Mouse (Mus musculus) heart, embryonic 16.5 days (tissue): ENCODE measurements around the gene Gm13278. TPM values are rescaled to one million over a fixed set of nuclear protein-coding genes. Genes with fewer than 3 reads are reported as not detected.
A peak's percentile ranks its signal among the peaks of the same experiment; 100 is the strongest.
"Not testable (repeated sequence)": the region's sequence is repeated elsewhere in the genome, so short reads cannot be mapped to it uniquely, and the experiment has no call there.

ENCODE experiments used
- ATAC-seq: fragments of 200-750 bp; cut with Nextera tagmentation; replicated peaks from 2 replicates; pipeline ENCODE4 v1.8.0; 2017; ENCODE audit warnings: moderate number of reproducible peaks; ENCODE audit not compliant: insufficient read depth, low FRiP score; ENCODE audit errors: extremely low read depth
- H3K27ac ChIP-seq: fragments of 300-500 bp; sonication (generic); 2 replicates; pipeline ENCODE4 v1.5.1; 2014; ENCODE audit warnings: mild to moderate bottlenecking, low read length, control low read depth, moderate library complexity
- H3K27me3 ChIP-seq: fragments of 300-500 bp; sonication (generic); 2 replicates; pipeline ENCODE4 v1.6.1; 2014; ENCODE audit warnings: low read length, mixed read lengths; ENCODE audit not compliant: control insufficient read depth, insufficient read depth
- H3K36me3 ChIP-seq: fragments of 300-500 bp; sonication (generic); 2 replicates; pipeline ENCODE4 v1.6.1; 2014; ENCODE audit not compliant: control insufficient read depth, insufficient read depth
- H3K4me1 ChIP-seq: fragments of 300-500 bp; sonication (generic); 2 replicates; pipeline ENCODE4 v1.6.1; 2014; ENCODE audit warnings: low read length, mixed read lengths; ENCODE audit not compliant: control insufficient read depth, insufficient read depth
- H3K4me2 ChIP-seq: fragments of 300-500 bp; sonication (generic); 2 replicates; pipeline ENCODE4 v1.6.1; 2014; ENCODE audit warnings: low read depth, mild to moderate bottlenecking, control low read depth, low read length
- H3K4me3 ChIP-seq: fragments of 300-500 bp; sonication (generic); 2 replicates; pipeline ENCODE4 v1.5.1; 2014; ENCODE audit warnings: mild to moderate bottlenecking, control low read depth, low read length
- H3K9ac ChIP-seq: fragments of 300-500 bp; sonication (generic); 2 replicates; pipeline ENCODE4 v1.6.1; 2014; ENCODE audit warnings: low read length, control low read depth
- H3K9me3 ChIP-seq: fragments of 300-500 bp; sonication (generic); replicated peaks from 2 replicates; pipeline ENCODE4 v1.6.1; 2016; ENCODE audit warnings: low read length; ENCODE audit not compliant: control insufficient read depth
- WGBS: fragments of 180-500 bp; shearing (Covaris S2); extraction: QIAGEN DNeasy Blood & Tissue Kit; methylation state at CpG from one replicate; pipeline ENCODE4 v1.1.7; 2014; 5-methylcytosine and 5-hydroxymethylcytosine counted together
- polyA plus RNA-seq: library from polyadenylated mRNA; unstranded; fragments of >200 nt; fragmentation: Nextera tagmentation; extraction: Ambion mirVana; gene quantifications from 2 replicates; pipeline ENCODE4 v1.2.1, GENCODE M21; 2015

Gene Gm13278
- polyA plus RNA-seq, 1 experiment from 2014 or later, result not detected

DNA sequence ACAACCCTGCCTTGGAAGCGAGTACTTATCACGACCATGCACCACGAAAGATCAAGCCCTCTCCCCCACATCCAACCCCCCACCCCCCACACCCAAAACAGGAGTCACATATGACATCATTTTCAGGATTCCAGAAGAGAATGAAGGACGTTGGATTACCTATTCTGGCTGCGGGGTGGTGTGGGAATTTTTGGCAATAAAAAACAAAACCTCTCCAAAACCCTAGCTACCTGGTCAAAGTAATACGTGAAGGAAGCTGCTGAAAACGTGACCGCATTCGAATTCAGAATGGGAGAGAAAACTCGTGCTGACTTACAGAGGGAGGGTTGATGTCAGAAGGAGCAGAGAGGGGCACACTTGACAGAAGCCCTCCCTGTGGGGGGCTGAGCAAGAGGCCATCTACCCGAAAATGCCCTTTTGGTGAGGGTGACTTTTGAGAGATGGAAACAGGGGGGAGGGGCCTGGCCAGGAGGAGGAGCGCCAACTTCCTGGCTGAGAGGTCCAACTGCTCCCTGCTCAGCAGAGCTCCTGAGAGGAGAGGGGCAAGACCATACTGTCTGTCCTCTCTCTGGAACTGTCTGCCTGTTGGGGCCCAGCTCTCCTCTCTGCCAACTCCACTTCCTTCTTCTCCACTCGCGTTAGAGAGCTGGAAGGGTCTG, 31.6 kb upstream of the Gm13278 start, which contains the start of gene Gm13283:
Gm13283 (plus strand) TSS at position 510 of the 659 bp plus-strand sequence.
- Histone ChIP-seq H3K27ac (peak within 1 kb of the TSS; percentile 68), H3K4me2 (peak within 1 kb of the TSS; percentile 49), H3K4me3 (peak within 1 kb of the TSS; percentile 40)
- H3K27me3 ChIP-seq, H3K36me3 ChIP-seq, H3K9me3 ChIP-seq, ATAC-seq, H3K4me1 ChIP-seq, H3K9ac ChIP-seq: not testable (repeated sequence)
- WGBS, result 14% methylated on average over 8 of the region's 14 CpGs

DNA sequence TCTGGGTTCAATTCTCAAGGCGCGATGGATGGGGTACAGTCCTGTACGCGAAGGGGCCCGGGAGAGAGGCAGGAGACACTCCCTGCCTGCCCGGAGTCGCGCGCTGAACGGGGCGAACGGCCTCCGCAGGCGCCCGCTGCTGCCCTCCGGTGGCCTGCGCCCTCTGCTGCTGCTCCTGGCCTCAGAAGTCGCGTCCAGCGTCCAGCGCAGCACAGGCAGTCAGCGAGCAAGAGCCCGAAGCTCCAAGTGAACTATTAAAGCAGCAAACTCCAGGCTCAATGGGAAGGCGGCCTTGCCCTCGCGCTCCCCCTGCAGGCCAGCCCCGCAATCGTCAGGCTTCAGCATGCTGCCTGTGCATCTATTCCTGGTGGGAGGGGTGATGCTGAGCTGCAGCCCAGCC, 30.9 kb upstream of the Gm13278 start:
- Histone ChIP-seq H3K4me3 (peak overlapping the region; percentile 40), H3K27ac (peak overlapping the region; percentile 68)
- under 1% methylated on average over 21 of the region's 28 CpGs for WGBS

DNA sequence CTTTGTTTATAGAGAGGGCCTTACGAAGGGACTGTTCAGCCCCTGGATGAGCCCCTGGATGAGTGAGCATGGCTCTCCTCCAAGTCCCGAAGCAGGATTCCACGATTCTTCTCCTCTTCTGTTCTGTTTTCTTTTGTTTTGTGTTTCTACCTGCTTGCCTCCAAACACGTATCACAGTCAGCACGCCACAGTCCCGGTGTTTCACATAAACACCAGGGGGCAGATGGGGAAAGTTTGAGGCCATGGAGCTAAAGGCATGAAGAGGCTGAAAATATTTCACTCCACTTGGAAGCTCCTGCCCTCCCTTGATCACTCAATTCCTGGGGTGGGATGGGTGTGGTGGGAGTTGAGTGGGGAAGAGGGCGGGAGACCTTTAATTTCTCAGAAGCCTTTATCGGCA, 29.6 kb upstream of the Gm13278 start:
- not testable (repeated sequence) for H3K27me3 ChIP-seq, H3K4me2 ChIP-seq, H3K4me3 ChIP-seq, ATAC-seq, H3K9me3 ChIP-seq, H3K9ac ChIP-seq, H3K27ac ChIP-seq, H3K4me1 ChIP-seq, H3K36me3 ChIP-seq
- WGBS, result 60% methylated on average over 6 of the region's 8 CpGs

More for the DNA sequence above, 30.9 kb upstream of the Gm13278 start:
- not testable (repeated sequence) for H3K9ac ChIP-seq, H3K4me1 ChIP-seq, H3K27me3 ChIP-seq, ATAC-seq, H3K9me3 ChIP-seq, H3K36me3 ChIP-seq
- H3K4me2 ChIP-seq, result peak overlapping the region; percentile 49

DNA sequence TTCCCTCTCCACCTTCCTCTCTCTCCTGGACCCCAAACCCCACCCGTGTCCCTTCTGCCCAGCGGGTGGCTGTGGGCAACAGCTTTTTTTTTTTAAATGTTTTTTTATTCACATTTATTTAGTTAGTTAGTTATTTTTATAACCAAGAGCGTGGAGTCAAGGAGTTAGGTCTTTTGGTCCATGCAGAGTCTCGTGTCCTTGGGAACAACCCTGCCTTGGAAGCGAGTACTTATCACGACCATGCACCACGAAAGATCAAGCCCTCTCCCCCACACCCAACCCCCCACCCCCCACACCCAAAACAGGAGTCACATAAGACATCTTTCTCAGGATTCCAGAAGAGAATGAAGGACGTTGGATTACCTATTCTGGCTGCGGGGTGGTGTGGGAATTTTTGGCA, 29.0 kb upstream of the Gm13278 start:
- not testable (repeated sequence) for H3K9me3 ChIP-seq, H3K27me3 ChIP-seq, H3K4me1 ChIP-seq, H3K9ac ChIP-seq, ATAC-seq, H3K4me3 ChIP-seq, H3K27ac ChIP-seq, H3K36me3 ChIP-seq
- WGBS, result 55% methylated on average over 8 of the region's 9 CpGs
- peak overlapping the region; percentile 52; the same call in 1 of the 2 replicates for H3K4me2 ChIP-seq

DNA sequence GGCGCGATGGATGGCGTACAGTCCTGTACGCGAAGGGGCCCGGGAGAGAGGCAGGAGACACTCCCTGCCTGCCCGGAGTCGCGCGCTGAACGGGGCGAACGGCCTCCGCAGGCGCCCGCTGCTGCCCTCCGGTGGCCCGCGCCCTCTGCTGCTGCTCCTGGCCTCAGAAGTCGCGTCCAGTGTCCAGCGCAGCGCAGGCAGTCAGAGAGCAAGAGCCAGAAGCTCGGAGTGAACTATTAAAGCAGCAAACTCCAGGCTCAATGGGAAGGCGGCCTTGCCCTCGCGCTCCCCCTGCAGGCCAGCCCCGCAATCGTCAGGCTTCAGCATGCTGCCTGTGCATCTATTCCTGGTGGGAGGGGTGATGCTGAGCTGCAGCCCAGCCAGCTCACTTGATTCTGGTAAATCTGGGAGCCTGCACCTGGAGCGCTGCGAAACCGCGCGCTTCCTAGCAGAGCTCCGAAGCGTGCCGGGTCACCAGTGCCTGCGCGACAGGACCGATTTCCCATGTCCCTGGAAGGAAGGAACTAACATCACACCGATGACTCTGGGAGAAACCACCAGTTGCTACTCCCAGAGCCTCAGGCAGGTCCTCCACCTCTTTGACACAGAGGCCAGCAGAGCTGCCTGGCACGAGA, 27.8 kb upstream of the Gm13278 start:
- not testable (repeated sequence) for H3K4me1 ChIP-seq, ATAC-seq, H3K9me3 ChIP-seq, H3K27me3 ChIP-seq, H3K36me3 ChIP-seq
- Histone ChIP-seq H3K27ac (peak overlapping the region; percentile 61), H3K9ac (peak overlapping the region; percentile 38; the same call in 1 of the 2 replicates), H3K4me3 (peak overlapping the region; percentile 32), H3K4me2 (peak overlapping the region; percentile 53)
- WGBS, result 2% methylated on average over 26 of the region's 42 CpGs

DNA sequence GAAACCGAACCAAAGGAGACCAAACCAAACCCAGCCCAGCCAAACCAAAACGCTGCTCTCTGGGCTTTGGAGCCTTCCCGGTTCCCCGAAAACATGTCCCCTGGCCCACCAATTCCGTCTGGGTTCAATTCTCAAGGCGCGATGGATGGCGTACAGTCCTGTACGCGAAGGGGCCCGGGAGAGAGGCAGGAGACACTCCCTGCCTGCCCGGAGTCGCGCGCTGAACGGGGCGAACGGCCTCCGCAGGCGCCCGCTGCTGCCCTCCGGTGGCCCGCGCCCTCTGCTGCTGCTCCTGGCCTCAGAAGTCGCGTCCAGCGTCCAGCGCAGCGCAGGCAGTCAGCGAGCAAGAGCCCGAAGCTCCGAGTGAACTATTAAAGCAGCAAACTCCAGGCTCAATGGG, 17.8 kb upstream of the Gm13278 start, which contains the start of gene Gm13290:
Gm13290 (plus strand) TSS at position 301 of the 400 bp plus-strand sequence.
- not testable (repeated sequence) for H3K4me1 ChIP-seq, H3K27me3 ChIP-seq, ATAC-seq, H3K4me3 ChIP-seq, H3K36me3 ChIP-seq, H3K4me2 ChIP-seq, H3K9ac ChIP-seq, H3K9me3 ChIP-seq, H3K27ac ChIP-seq
- no CpG with 5 or more reads among the region's 32 CpGs for WGBS

DNA sequence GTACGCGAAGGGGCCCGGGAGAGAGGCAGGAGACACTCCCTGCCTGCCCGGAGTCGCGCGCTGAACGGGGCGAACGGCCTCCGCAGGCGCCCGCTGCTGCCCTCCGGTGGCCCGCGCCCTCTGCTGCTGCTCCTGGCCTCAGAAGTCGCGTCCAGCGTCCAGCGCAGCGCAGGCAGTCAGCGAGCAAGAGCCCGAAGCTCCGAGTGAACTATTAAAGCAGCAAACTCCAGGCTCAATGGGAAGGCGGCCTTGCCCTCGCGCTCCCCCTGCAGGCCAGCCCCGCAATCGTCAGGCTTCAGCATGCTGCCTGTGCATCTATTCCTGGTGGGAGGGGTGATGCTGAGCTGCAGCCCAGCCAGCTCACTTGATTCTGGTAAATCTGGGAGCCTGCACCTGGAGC, 14.7 kb upstream of the Gm13278 start, which contains the start of gene Gm13289:
Gm13289 (plus strand) TSS at position 301 of the 400 bp plus-strand sequence.
- not testable (repeated sequence) for ATAC-seq, H3K27me3 ChIP-seq, H3K4me2 ChIP-seq, H3K9me3 ChIP-seq, H3K27ac ChIP-seq, H3K4me3 ChIP-seq, H3K4me1 ChIP-seq, H3K36me3 ChIP-seq, H3K9ac ChIP-seq
- no CpG with 5 or more reads among the region's 29 CpGs for WGBS

DNA sequence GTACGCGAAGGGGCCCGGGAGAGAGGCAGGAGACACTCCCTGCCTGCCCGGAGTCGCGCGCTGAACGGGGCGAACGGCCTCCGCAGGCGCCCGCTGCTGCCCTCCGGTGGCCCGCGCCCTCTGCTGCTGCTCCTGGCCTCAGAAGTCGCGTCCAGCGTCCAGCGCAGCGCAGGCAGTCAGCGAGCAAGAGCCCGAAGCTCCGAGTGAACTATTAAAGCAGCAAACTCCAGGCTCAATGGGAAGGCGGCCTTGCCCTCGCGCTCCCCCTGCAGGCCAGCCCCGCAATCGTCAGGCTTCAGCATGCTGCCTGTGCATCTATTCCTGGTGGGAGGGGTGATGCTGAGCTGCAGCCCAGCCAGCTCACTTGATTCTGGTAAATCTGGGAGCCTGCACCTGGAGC, 11.8 kb upstream of the Gm13278 start, which contains the start of gene Gm13272:
Gm13272 (plus strand) TSS at position 301 of the 400 bp plus-strand sequence.
- WGBS, result no CpG with 5 or more reads among the region's 29 CpGs
- ATAC-seq, result not testable (repeated sequence)

DNA sequence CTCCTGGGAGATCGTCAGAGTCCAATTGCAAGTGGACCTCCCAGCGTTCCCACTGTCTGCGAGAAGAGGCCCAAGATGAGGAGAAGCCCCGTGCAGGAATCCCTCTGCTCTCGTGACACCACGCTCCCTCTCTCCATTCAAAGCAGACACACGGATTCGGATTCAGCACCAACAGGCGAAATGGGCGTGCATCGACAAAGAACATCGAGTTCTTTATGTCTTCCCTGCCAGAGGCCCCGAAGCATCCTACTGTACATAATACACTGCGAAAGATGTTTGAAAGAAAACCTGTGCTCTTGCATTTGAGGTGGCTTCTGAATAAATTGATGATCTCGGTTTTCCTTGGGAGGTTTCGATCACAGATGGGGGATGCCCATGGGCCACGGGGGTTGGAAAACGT, 11.0 kb upstream of the Gm13278 start:
- not testable (repeated sequence) for H3K4me2 ChIP-seq, H3K4me1 ChIP-seq, H3K4me3 ChIP-seq, H3K27me3 ChIP-seq, H3K9me3 ChIP-seq, H3K36me3 ChIP-seq, H3K9ac ChIP-seq, ATAC-seq, H3K27ac ChIP-seq
- WGBS, result 41% methylated on average over 15 of the region's 18 CpGs

More for the DNA sequence above, 11.8 kb upstream of the Gm13278 start, which contains the start of gene Gm13272:
- H3K27ac ChIP-seq, H3K27me3 ChIP-seq, H3K4me1 ChIP-seq, H3K36me3 ChIP-seq, H3K9me3 ChIP-seq, H3K4me3 ChIP-seq, H3K9ac ChIP-seq, H3K4me2 ChIP-seq: not testable (repeated sequence)
